Mouse (Mus musculus) cerebellum, adult 9-11 months (tissue): Measurements from ENCODE around the gene Eid1.

Experiments used
- DNase-seq: peaks from one replicate; pipeline ENCODE4 v3.0.0; 2022

The Eid1 gene

DNA sequence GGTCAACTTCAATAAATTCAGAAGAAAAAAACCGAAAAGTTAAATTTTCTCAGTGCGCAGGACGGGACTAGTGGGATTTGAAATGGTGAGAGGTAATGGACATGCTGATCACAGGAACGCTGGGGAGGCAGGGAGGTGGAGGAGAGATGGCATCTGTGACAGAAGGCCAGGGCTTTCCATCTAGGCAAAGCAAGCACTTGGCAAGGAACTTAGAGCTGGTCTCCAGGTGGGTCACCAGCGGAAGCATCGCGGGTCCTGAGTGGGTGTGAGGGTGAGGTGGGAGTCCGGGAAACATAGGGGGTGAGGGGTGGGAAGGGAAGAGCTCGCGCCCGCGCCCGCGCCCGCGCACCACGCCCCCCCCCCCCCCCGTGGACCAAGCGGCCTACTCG lies 333 bp upstream of the Eid1 start:
- peak; percentile 87 for DNase-seq

GRCm38 (mm10) chr2:125681811-125682210 lies 8.9 kb downstream of the Eid1 start:
- DNase-seq: no peak

GRCm38 (mm10) chr2:125683895-125684294 lies 11.0 kb downstream of the Eid1 start:
- no peak for DNase-seq

DNA sequence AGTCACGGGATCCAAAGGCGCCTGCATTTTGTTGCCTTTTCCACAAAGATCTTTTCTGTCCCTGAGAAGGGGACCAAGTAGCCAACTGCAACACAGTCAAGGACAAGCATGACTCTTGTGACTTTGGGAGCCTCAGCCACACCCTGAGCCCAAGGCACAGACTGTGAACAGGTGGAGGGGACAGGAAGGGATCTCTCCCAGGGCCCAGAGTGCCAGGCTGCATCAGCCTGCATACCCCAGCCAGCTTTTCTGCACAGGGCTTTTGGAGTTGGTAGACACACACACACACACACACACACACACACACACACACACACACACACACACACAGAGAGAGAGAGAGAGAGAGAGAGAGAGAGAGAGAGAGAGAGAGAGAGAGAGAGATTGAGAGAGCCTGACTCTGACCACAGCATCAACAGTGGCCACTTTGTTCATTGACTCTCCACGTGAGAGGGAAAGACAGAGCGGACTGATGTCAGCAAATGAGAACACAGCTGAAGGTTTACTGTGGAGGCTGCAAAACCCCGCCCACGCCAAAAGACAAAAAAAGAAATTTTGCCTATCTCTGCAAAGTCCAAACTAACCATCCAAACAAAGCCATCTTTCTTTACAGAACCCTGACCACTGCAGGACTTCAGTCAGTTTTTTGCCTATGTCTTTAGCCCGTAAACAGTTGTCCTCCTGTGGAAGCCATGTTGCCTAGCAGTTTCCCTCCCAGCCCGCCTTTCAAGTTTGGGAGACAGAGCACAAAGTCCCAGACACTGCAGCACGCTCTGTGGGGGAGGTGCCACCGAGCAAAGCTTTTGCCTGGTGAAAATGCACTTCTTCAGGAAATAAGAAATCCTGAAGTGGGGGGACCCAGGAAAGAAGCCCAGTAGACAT lies 11.9 kb downstream of the Eid1 start:
- no peak for DNase-seq

DNA sequence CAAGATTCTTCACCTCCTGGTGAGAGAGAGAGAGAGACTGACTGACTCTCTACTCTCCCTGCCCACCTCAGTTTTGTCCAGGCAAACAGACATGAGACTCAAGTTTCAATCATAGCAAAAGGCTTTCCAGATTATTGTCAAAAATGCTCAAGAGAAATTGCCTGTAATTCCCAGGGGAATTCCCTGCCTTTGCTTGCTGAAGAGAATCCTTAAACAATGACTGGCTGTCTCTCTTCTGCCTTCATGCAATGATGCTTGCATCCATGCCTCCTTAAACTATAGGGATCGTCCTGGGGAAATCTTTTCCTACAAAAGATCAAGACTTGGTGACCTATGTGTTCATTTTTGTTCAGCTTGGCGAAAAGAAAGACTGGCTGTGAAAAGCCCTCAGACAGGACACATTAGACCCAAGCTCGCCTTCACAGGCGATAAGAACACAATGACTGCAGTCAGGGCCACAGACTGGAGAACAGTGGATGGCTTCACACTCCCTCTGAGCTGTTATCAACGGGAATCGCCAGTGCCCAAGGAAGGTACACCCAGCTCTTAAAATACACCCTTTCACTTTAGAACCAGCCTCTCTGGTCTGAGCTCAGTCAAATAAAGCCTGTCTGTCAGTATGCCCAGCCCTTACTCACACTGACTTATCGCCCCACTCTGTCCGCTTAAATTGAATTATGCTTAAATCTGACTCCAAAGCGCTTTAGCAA lies 12.7 kb downstream of the Eid1 start:
- DNase-seq: no peak

DNA sequence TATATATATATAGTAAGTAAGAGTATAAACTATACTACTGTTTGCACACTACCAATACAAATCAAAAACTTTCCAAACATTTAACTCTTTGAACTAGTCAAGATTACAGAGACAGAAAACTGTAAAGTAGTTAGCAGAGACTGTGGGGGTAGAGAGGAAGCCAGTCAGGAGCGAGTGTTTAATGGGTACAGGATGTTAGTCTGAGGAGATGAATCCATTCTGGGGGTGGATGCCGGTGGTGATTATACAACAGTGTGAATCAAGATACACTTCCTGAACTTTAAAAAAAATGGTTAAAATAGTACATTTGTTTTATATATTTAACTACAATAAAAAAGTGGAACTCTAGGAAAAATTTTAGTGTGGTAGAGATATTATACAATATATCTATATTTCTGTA lies 19.1 kb downstream of the Eid1 start:
- no peak for DNase-seq

DNA sequence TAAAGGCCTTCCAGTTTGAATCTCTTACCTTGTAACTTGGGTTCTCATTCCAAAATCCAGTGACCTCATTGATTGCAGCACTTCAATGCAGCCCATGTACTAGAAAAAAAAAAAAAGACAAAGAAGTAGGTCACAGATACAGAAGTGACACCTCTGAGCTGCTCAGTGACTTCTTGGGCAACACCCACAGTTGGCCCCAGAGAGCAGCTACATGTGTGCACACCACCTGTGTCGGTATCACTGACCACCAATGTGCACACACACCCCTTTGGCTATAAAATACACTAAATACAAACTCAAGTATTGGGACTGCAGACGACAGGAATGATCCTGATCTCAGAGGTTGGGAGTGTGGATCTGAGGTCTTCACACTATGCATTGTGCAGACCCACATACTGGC lies 21.9 kb downstream of the Eid1 start:
- DNase-seq: no peak

GRCm38 (mm10) chr2:125696219-125696618 lies 23.3 kb downstream of the Eid1 start:
- no peak for DNase-seq

DNA sequence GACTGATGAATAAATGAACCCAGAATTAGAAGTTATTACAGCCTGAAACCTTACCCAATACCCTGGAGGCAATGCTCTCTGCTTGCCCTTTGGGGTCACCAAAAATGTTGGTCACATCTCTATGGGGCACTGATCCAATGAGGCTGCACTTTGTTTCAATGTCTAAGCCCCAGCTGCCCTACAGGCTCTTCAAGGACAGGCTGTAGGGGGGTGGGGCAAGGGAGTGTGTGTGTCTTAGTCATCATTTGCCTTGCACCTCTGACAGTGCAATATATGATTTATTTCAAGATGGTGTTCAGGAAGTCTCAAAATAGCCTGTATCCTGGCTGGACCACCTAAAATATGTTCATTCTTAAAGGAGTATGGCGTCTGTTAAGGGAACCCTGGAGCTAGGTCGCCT lies 28.7 kb downstream of the Eid1 start:
- DNase-seq: no peak

DNA sequence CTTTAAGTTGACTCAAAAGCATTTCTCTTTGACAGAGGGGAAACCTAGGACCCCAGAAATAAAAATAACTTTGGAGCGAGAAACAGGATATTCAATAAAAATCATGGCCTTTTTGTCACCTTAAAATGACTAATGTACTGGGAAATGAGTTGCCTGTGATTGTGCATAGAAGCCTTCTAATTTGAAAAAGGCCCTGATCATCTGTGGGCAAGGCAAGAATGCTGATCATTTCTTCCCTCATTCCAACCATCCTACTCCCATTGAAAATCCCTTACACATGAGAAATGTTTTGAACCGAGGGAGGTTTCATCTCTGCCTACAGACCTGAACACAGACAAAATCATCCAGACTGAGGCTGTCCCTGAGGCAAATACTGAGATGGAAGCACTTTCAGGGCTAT lies 30.0 kb downstream of the Eid1 start:
- DNase-seq: no peak

DNA sequence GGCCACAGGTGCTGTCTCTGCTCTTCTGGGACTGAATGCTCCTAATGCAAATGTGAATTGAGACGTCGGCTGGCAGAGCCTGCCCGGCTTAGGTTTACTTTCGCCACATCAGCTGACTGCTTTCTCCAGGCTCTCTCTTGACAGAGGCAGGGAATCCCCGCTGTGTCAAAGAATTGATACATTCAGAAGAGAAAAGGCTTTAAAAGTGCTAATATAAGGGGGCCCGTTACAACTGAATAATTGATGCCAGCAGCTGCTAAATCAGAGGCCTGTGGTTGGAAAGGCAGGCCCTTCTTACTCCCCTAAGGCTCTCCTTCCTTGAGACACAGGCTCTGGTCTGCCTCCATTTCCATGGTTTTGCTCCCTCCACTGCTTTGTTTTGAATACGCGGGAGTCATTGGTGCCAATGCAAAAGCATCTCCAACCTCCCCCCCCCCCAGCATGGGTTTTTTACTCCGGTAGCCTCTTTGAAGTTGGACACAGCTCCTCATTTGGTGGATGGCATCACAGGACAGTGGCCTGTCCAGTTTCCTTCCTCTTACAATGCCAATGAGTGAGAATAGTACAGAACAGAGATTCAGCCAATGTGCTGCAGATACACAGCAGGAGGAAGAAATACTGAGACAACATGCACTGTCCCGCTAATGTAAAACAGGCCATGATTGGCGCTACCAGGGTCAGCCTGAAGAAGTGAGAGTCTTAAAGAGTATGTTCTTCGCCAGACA lies 32.2 kb downstream of the Eid1 start:
- DNase-seq: no peak

DNA sequence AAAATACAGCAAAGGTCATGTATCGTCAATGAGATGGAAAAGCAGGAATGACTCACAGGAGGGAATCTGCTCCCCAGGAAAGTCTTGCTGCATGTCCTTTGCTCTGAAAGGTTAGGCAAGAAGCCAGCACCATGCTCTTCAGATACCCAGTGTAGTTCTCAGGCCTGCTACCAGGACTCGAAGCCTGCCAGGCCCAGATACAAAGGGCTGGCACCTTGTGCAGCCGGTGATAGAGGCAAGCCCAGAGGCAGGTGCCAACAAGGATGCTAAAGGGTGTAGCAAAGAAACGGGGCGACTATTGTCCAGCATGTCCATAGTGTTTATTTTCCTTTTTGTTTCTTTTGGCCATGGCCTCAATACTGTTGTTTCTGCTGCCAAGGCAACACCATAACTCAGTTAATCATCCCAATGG lies 33.6 kb downstream of the Eid1 start:
- no peak for DNase-seq

- DNase-seq: no peak
These were observed 43.7 kb downstream of the Eid1 start for GRCm38 (mm10) chr2:125716599-125716998.

- peak; percentile 23 for DNase-seq
These were observed 50.2 kb downstream of the Eid1 start for GRCm38 (mm10) chr2:125723086-125723407.

GRCm38 (mm10) chr2:125723408-125724085 lies 50.7 kb downstream of the Eid1 start:
- peak; percentile 62 for DNase-seq

GRCm38 (mm10) chr2:125724086-125724430 lies 51.2 kb downstream of the Eid1 start, which contains the start of gene Shc4:
Gene Shc4 (minus strand): TSS chr2:125724148.
- peak; percentile 14 for DNase-seq
